Mouse (Mus musculus) effector memory CD4-positive, alpha-beta T cell, adult 7 months (primary cell): ENCODE results near the gene Cln5. TPM values are rescaled to one million over a fixed set of nuclear protein-coding genes. Genes with fewer than 3 reads are reported as not detected.

ENCODE experiments used
- polyA plus RNA-seq: library from polyadenylated mRNA; unstranded; fragments of 100-300 nt; shearing (Covaris generic); gene quantifications from one replicate; pipeline ENCODE4 v1.2.1, GENCODE M21; 2017

The Cln5 gene
- polyA plus RNA-seq, result 33.7 TPM

GRCm38 (mm10) chr14:103069864-103070611 lies at the start of gene Cln5:
TSS of gene Cln5 (plus strand) at chr14:103070216.

GRCm38 (mm10) chr14:103046677-103047076 lies 23.3 kb upstream of the Cln5 start, which contains the start of gene Acod1:
TSS of gene Acod1 (plus strand) at chr14:103046977.

DNA sequence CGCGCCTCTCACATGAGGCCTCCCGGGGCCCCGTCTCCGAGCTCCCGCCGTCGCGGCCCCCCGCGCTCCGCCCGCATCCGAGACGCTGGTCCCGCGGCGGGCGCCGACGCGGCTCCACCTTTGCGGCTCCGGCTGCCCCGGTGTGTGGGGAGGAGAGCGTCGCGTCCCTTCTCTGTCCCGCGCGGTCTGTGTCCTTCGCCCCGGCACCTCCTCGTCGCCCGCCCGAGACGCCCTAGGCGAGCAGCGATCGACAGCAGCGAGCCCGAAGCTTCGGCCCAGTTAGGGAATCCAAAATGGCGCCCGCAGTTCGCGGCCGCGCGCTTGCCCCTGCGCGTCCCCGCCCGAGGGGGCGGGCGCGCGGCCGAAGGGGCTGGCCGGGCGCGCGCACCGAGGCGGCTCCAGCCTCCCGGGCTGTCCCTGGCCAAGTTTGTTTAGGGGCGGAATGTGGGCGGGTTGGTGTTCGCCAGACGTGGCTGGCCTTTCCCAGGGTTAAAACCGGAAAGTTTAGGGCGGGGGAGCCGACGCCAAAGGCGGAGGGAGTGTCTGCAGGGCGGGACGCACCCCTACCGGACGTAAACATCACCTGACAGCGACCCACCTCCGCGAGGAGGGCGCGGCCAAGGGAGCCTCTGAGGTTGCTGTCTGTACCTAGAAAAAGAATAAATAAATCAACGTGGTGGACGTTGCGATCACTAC lies 29.4 kb downstream of the Cln5 start, which contains the start of gene Fbxl3:
Gene Fbxl3, minus strand, starts transcription at position 329 of the 696 bp plus-strand sequence.

Other genes starting within 250 kb of the Cln5 start
- gene Kctd12, start 87.6 kb upstream of the Cln5 start, polyA plus RNA-seq, result 7.6 TPM
- 2.2 TPM for gene Acod1, start 23.2 kb upstream of the Cln5 start, polyA plus RNA-seq
- 142 TPM for gene Fbxl3, start 29.4 kb downstream of the Cln5 start, polyA plus RNA-seq